Mouse (Mus musculus) brain, embryonic 14.5 days (tissue): ENCODE data around the gene Rps6ka4.

Source experiments
- CTCF ChIP-seq: fragments of 200-500 bp; IDR thresholded peaks from 2 replicates; pipeline ENCODE4 v1.5.1; 2012; ENCODE audit warnings: inconsistent platforms, mild to moderate bottlenecking, moderate library complexity, borderline replicate concordance; ENCODE audit not compliant: insufficient read depth, insufficient read length; ENCODE audit errors: extremely low read depth
- POLR2A ChIP-seq: fragments of 200-500 bp; IDR thresholded peaks from 2 replicates; pipeline ENCODE4 v1.6.1; 2012; ENCODE audit warnings: mild to moderate bottlenecking, inconsistent platforms, borderline replicate concordance; ENCODE audit not compliant: poor library complexity, insufficient read depth, insufficient read length, severe bottlenecking; ENCODE audit errors: extremely low read depth

GRCm38 (mm10) chr19:6831331-6831730, 9.1 kb downstream of the Rps6ka4 start:
- no peak for TF ChIP-seq CTCF
- TF ChIP-seq POLR2A, result no peak
